Mouse (Mus musculus) intestine, embryonic 14.5 days (tissue): ENCODE measurements around the gene Prmt1. TPM values are rescaled to one million over a fixed set of nuclear protein-coding genes. Genes with fewer than 3 reads are reported as not detected.
A peak's percentile ranks its signal among the peaks of the same experiment; 100 is the strongest.

Experiments
- ATAC-seq: fragments of 200-750 bp; cut with Nextera tagmentation; replicated peaks from 2 replicates; pipeline ENCODE4 v1.8.0; 2017; ENCODE audit warnings: low read depth, moderate number of reproducible peaks, moderate TSS enrichment, moderate library complexity; ENCODE audit not compliant: low FRiP score, low TSS enrichment
- DNase-seq: peaks from one replicate; pipeline ENCODE4 v3.0.0-alpha.2; 2018; ENCODE audit warnings: low spot score
- H3K27ac ChIP-seq: fragments of 300-500 bp; sonication (generic); 2 replicates; pipeline ENCODE4 v1.5.1; 2014; ENCODE audit warnings: low read depth, mild to moderate bottlenecking, control low read depth
- H3K27me3 ChIP-seq: fragments of 300-500 bp; sonication (generic); replicated peaks from 2 replicates; pipeline ENCODE4 v1.6.1; 2014; ENCODE audit warnings: low read length, control low read depth; ENCODE audit not compliant: control insufficient read depth, insufficient read depth
- H3K36me3 ChIP-seq: fragments of 300-500 bp; sonication (generic); 2 replicates; pipeline ENCODE4 v1.6.1; 2014; ENCODE audit warnings: low read length, control low read depth; ENCODE audit not compliant: control insufficient read depth, insufficient read depth
- H3K4me1 ChIP-seq: fragments of 300-500 bp; sonication (generic); replicated peaks from 2 replicates; pipeline ENCODE4 v1.6.1; 2014; ENCODE audit warnings: low read length, control low read depth, mixed read lengths; ENCODE audit not compliant: control insufficient read depth, insufficient read depth
- H3K4me2 ChIP-seq: fragments of 300-500 bp; sonication (generic); 2 replicates; pipeline ENCODE4 v1.6.1; 2014; ENCODE audit warnings: low read length
- H3K4me3 ChIP-seq: fragments of 300-500 bp; sonication (generic); 2 replicates; pipeline ENCODE4 v1.5.1; 2014; ENCODE audit warnings: low read depth, low read length, control low read depth, mixed read lengths
- H3K9ac ChIP-seq: fragments of 300-500 bp; sonication (generic); 2 replicates; pipeline ENCODE4 v1.6.1; 2014; ENCODE audit warnings: mild to moderate bottlenecking, low read length
- H3K9me3 ChIP-seq: fragments of 300-500 bp; sonication (generic); 2 replicates; pipeline ENCODE4 v1.6.1; 2016; ENCODE audit warnings: low read length, control low read depth; ENCODE audit not compliant: control insufficient read depth
- WGBS: fragments of 180-500 bp; shearing (Covaris S2); extraction: QIAGEN DNeasy Blood & Tissue Kit; methylation state at CpG from one replicate; pipeline ENCODE4 v1.1.7; 2014; 5-methylcytosine and 5-hydroxymethylcytosine counted together
- polyA plus RNA-seq: library from polyadenylated mRNA; unstranded; fragments of >200 nt; fragmentation: Nextera tagmentation; extraction: Ambion mirVana; gene quantifications from 2 replicates; pipeline ENCODE4 v1.2.1, GENCODE M21; 2014

Gene Prmt1
- polyA plus RNA-seq, 1 experiment from 2014 or later = 211 TPM

- Histone ChIP-seq H3K27me3 (no peaks in the 10 kb centered on the region), H3K9me3 (no peaks in the 10 kb centered on the region), H3K4me1 (peaks cover 18% of the 10 kb centered on the region), H3K4me3 (peak within 1 kb of the TSS; percentile 99), H3K4me2 (peak within 1 kb of the TSS; percentile 64), H3K36me3 (peaks cover 30% of the 10 kb centered on the region), H3K27ac (peak within 1 kb of the TSS; percentile 95), H3K9ac (peak within 1 kb of the TSS; percentile 96)
- ATAC-seq (peak; percentile 81), DNase-seq (peak; percentile 98)
- WGBS = under 1% methylated on average over 69 of the region's 69 CpGs
Measured at GRCm38 (mm10) chr7:45015957-45016612, 29.7 kb upstream of the Prmt1 start, which contains the start of gene Scaf1. Gene Scaf1 (minus strand): TSS chr7:45016363.

- H3K9me3 ChIP-seq = no peaks in the 10 kb centered on the region
- DNase-seq (no peak), ATAC-seq (no peak)
- H3K4me1 ChIP-seq = peaks cover 18% of the 10 kb centered on the region
- peak overlapping the region; percentile 64 for H3K4me2 ChIP-seq
- H3K9ac ChIP-seq = peak overlapping the region; percentile 96
- peak overlapping the region; percentile 95 for H3K27ac ChIP-seq
- peaks cover 35% of the 10 kb centered on the region for H3K36me3 ChIP-seq
- no peaks in the 10 kb centered on the region for H3K27me3 ChIP-seq
- H3K4me3 ChIP-seq = peak overlapping the region; percentile 99
- 1% methylated on average over 20 of the region's 20 CpGs for WGBS
Measured at GRCm38 (mm10) chr7:45015344-45015956, 29.1 kb upstream of the Prmt1 start.

- Histone ChIP-seq H3K4me1 (peaks cover 16% of the 10 kb centered on the region), H3K4me2 (no peak overlapping the region), H3K36me3 (peaks cover 49% of the 10 kb centered on the region), H3K9ac (no peak overlapping the region), H3K27ac (no peak overlapping the region), H3K9me3 (no peaks in the 10 kb centered on the region), H3K4me3 (no peak overlapping the region), H3K27me3 (no peaks in the 10 kb centered on the region)
- ATAC-seq (no peak), DNase-seq (no peak)
- WGBS = 93% methylated on average over 3 of the region's 3 CpGs
Measured at GRCm38 (mm10) chr7:45014096-45014451, 27.7 kb upstream of the Prmt1 start.

- Histone ChIP-seq H3K4me1 (peaks cover 11% of the 10 kb centered on the region), H3K36me3 (peaks cover 53% of the 10 kb centered on the region), H3K4me3 (no peak overlapping the region), H3K9ac (no peak overlapping the region), H3K9me3 (no peaks in the 10 kb centered on the region), H3K4me2 (no peak overlapping the region), H3K27ac (no peak overlapping the region), H3K27me3 (no peaks in the 10 kb centered on the region)
- ATAC-seq = no peak
- no peak for DNase-seq
- WGBS = 94% methylated on average over 16 of the region's 16 CpGs
Measured at GRCm38 (mm10) chr7:45013366-45014095, 27.2 kb upstream of the Prmt1 start.

GRCm38 (mm10) chr7:45012824-45013223, 26.5 kb upstream of the Prmt1 start:
- H3K4me3 ChIP-seq = no peak overlapping the region
- H3K4me1 ChIP-seq = peaks cover 6% of the 10 kb centered on the region
- no peak overlapping the region for H3K9ac ChIP-seq
- ATAC-seq (no peak), DNase-seq (no peak)
- H3K9me3 ChIP-seq = no peaks in the 10 kb centered on the region
- H3K27me3 ChIP-seq = no peaks in the 10 kb centered on the region
- H3K36me3 ChIP-seq = peaks cover 60% of the 10 kb centered on the region
- 82% methylated on average over 4 of the region's 4 CpGs for WGBS
- no peak overlapping the region for H3K27ac ChIP-seq
- no peak overlapping the region for H3K4me2 ChIP-seq

GRCm38 (mm10) chr7:45012011-45012410, 25.6 kb upstream of the Prmt1 start:
- Histone ChIP-seq H3K36me3 (peaks cover 69% of the 10 kb centered on the region), H3K9ac (no peak overlapping the region), H3K9me3 (no peaks in the 10 kb centered on the region), H3K4me2 (no peak overlapping the region), H3K4me1 (peaks cover 6% of the 10 kb centered on the region), H3K27ac (no peak overlapping the region), H3K27me3 (no peaks in the 10 kb centered on the region), H3K4me3 (no peak overlapping the region)
- ATAC-seq (no peak), DNase-seq (no peak)
- 97% methylated on average over 6 of the region's 6 CpGs for WGBS

- ATAC-seq (no peak), DNase-seq (no peak)
- H3K27ac ChIP-seq = no peak overlapping the region
- peaks cover 97% of the 10 kb centered on the region for H3K36me3 ChIP-seq
- no peak overlapping the region for H3K4me3 ChIP-seq
- H3K27me3 ChIP-seq = no peaks in the 10 kb centered on the region
- WGBS = 97% methylated on average over 19 of the region's 19 CpGs
- no peak overlapping the region for H3K9ac ChIP-seq
- H3K4me1 ChIP-seq = no peaks in the 10 kb centered on the region
- H3K4me2 ChIP-seq = no peak overlapping the region
- no peaks in the 10 kb centered on the region for H3K9me3 ChIP-seq
Measured at GRCm38 (mm10) chr7:45008411-45008810, 22.0 kb upstream of the Prmt1 start.

- DNase-seq = no peak
- H3K27ac ChIP-seq = no peak overlapping the region
- no peak overlapping the region for H3K9ac ChIP-seq
- no peaks in the 10 kb centered on the region for H3K4me1 ChIP-seq
- no peaks in the 10 kb centered on the region for H3K9me3 ChIP-seq
- no peaks in the 10 kb centered on the region for H3K27me3 ChIP-seq
- H3K4me2 ChIP-seq = no peak overlapping the region
- 95% methylated on average over 30 of the region's 30 CpGs for WGBS
- no peak for ATAC-seq
- H3K36me3 ChIP-seq = peaks cover 97% of the 10 kb centered on the region
- H3K4me3 ChIP-seq = no peak overlapping the region
Measured at GRCm38 (mm10) chr7:45007846-45008245, 21.5 kb upstream of the Prmt1 start.
